Mouse (Mus musculus): Measurements from ENCODE around the gene Vmn2r19. TPM values are rescaled to one million over a fixed set of nuclear protein-coding genes. Genes with fewer than 3 reads are reported as not detected.

Vmn2r19 gene
- total and polyA plus RNA-seq, 3 experiments, result not detected

DNA sequence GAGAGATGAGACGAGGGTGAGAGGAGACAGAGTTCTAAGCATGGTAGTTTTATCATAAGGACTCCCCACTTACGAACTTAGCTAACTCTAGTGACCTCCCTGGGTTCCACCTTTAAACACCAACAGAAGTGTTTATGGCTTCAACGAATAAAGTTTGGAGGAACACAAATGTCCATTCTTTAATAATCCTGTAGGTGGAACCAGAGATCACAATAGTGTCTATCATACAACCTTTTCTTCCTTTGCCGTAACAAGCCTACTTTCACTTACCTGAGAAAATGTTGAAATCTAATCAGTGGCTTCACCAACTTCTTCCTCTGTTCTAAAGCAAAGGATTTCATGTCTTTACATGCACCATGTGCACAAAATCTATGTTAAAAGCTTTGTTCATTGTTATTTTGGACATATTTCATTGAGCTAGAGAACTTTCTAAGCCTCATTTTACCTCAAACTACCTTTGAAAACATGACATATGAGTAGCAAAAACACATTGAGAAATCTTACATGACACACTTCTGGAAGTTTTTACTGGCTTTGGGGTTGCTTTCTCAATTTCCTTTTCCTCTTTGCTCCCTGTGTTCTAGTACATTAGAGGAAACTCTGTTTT lies 46.5 kb upstream of the Vmn2r19 start, which contains the start of gene Clec4d:
Gene Clec4d (plus strand): TSS at position 557 of the 607 bp plus-strand sequence.
- Histone ChIP-seq H3K27ac (ENCODE audit: control insufficient read depth, low read depth, low read length) (no peak within 1 kb of the TSS), H3K4me1 (ENCODE audit: control insufficient read depth in 1 of 2, insufficient read depth in 2 of 2, low read length in 2 of 2) (peaks cover 20 to 25% of the 10 kb centered on the region in 2 experiments), H3K79me2 (ENCODE audit: control insufficient read depth, insufficient read depth, low read length, poor library complexity) (no peaks in the 10 kb centered on the region), H3K9me3 (replicated peaks; ENCODE audit: insufficient read depth, low read length) (no peaks in the 10 kb centered on the region), H3K9ac (ENCODE audit: control insufficient read depth, low read depth, low read length, poor library complexity, severe bottlenecking) (no peak within 1 kb of the TSS), H3K27me3 (ENCODE audit: control insufficient read depth in 1 of 2, insufficient read depth in 2 of 2, low read length in 2 of 2) (no peaks in the 10 kb centered on the region), H3K4me3 (ENCODE audit: control insufficient read depth in 1 of 2, insufficient read depth in 1 of 2, low read depth in 2 of 2, low read length in 2 of 2) (peak within 1 kb of the TSS in 1 of 2 experiments; percentile 37; a peak in 1 of 4 replicates), H3K36me3 (ENCODE audit: control insufficient read depth in 1 of 2, insufficient read depth in 2 of 2, low read length in 2 of 2) (peaks cover 0 to 35% of the 10 kb centered on the region in 2 experiments; a peak in 2 of 4 replicates)
- DNase-seq (ENCODE audit: low read depth, low spot score), result peak; percentile 71
- peak; percentile 91 for TF ChIP-seq RAD21 (IDR thresholded peaks at IDR 0.05; ENCODE audit: low read depth, low read length)
- TF ChIP-seq USF1 (IDR thresholded peaks at IDR 0.05; ENCODE audit: low read depth, low read length), result no peak
- no peak for TF ChIP-seq MYC (IDR thresholded peaks at IDR 0.05; ENCODE audit: low read depth, low read length)
- peak; percentile 76 for TF ChIP-seq SMC3 (IDR thresholded peaks at IDR 0.05; ENCODE audit: low read depth, low read length)
- TF ChIP-seq E2F4 (IDR thresholded peaks at IDR 0.05; ENCODE audit: borderline replicate concordance, low read depth, low read length), result no peak
- no peak for TF ChIP-seq MYB (IDR thresholded peaks at IDR 0.05; ENCODE audit: low read depth, low read length)
- no peak for TF ChIP-seq NELFE (IDR thresholded peaks at IDR 0.05; ENCODE audit: low read depth, low read length)
- TF ChIP-seq POLR2A (IDR thresholded peaks at IDR 0.05; ENCODE audit: control insufficient read depth in 1 of 2, insufficient read depth in 1 of 2, low read depth in 1 of 2, low read length in 2 of 2, poor library complexity in 1 of 2), result no peak
- TF ChIP-seq ZC3H11A (IDR thresholded peaks at IDR 0.05; ENCODE audit: low read depth, low read length), result peak; percentile 79
- TF ChIP-seq BHLHE40 (IDR thresholded peaks at IDR 0.05; ENCODE audit: borderline replicate concordance, low read depth, low read length), result no peak
- TF ChIP-seq JUND (IDR thresholded peaks at IDR 0.05; ENCODE audit: low read depth, low read length), result no peak
- TF ChIP-seq CTCF (IDR thresholded peaks at IDR 0.05 in 2 of 3, conservative IDR thresholded peaks at IDR 0.05 in 1 of 3; ENCODE audit: control insufficient read depth in 1 of 3, insufficient read depth in 1 of 3, low read depth in 2 of 3, low read length in 3 of 3, poor library complexity in 1 of 3, severe bottlenecking in 1 of 3), result peak in 2 of 3 experiments; percentile 39 to 81; a peak in 4 of 6 replicates

GRCm38 (mm10) chr6:123264194-123264593 lies 43.9 kb upstream of the Vmn2r19 start:
- peak overlapping the region; percentile 33; the same call in 1 of the 2 replicates for H3K9ac ChIP-seq (ENCODE audit: control insufficient read depth, low read depth, low read length, poor library complexity, severe bottlenecking)
- H3K27ac ChIP-seq (ENCODE audit: control insufficient read depth, low read depth, low read length), result no peak overlapping the region
- no peaks in the 10 kb centered on the region for H3K9me3 ChIP-seq (replicated peaks; ENCODE audit: insufficient read depth, low read length)
- peak; percentile 40 for DNase-seq (ENCODE audit: low read depth, low spot score)
- H3K79me2 ChIP-seq (ENCODE audit: control insufficient read depth, insufficient read depth, low read length, poor library complexity), result no peaks in the 10 kb centered on the region
- TF ChIP-seq USF1 (IDR thresholded peaks at IDR 0.05; ENCODE audit: low read depth, low read length) (no peak), ZKSCAN1 (IDR thresholded peaks at IDR 0.05; ENCODE audit: low read depth, low read length) (no peak), TCF12 (IDR thresholded peaks at IDR 0.05; ENCODE audit: low read depth, low read length) (0 out of 2 replicates have a peak, but pooled peaks have one; percentile 16), POLR2A (IDR thresholded peaks at IDR 0.05; ENCODE audit: control insufficient read depth in 1 of 2, insufficient read depth in 1 of 2, low read depth in 1 of 2, low read length in 2 of 2, poor library complexity in 1 of 2) (no peak), MXI1 (IDR thresholded peaks at IDR 0.05; ENCODE audit: low read depth, low read length) (0 out of 2 replicates have a peak, but pooled peaks have one; percentile 23), ETS1 (IDR thresholded peaks at IDR 0.05; ENCODE audit: low read depth, low read length) (peak; percentile 58), BHLHE40 (IDR thresholded peaks at IDR 0.05; ENCODE audit: borderline replicate concordance, low read depth, low read length) (peak; percentile 19; the same call in 1 of the 2 replicates), GATA1 (IDR thresholded peaks at IDR 0.05; ENCODE audit: low read depth, low read length) (0 out of 2 replicates have a peak, but pooled peaks have one; percentile 37), SIN3A (IDR thresholded peaks at IDR 0.05; ENCODE audit: low read length) (no peak), KAT2A (conservative IDR thresholded peaks at IDR 0.05; ENCODE audit: low read depth, low read length) (no peak), MYB (IDR thresholded peaks at IDR 0.05; ENCODE audit: low read depth, low read length) (no peak), POLR2AphosphoS5 (IDR thresholded peaks at IDR 0.05; ENCODE audit: borderline replicate concordance, low read depth, low read length) (no peak), EP300 (IDR thresholded peaks at IDR 0.05; ENCODE audit: low read depth in 1 of 2, low read length in 2 of 2) (peak in 1 of 2 experiments; percentile 37; a peak in 2 of 4 replicates), MAFK (IDR thresholded peaks at IDR 0.05; ENCODE audit: borderline replicate concordance, low read depth, low read length) (no peak), UBTF (IDR thresholded peaks at IDR 0.05; ENCODE audit: borderline replicate concordance, insufficient read depth, low read depth, low read length) (no peak), E2F4 (IDR thresholded peaks at IDR 0.05; ENCODE audit: borderline replicate concordance, low read depth, low read length) (no peak), ZNF384 (IDR thresholded peaks at IDR 0.05; ENCODE audit: low read depth, low read length) (no peak)
- H3K4me1 ChIP-seq (ENCODE audit: control insufficient read depth in 1 of 2, insufficient read depth in 2 of 2, low read length in 2 of 2), result peaks cover 21 to 27% of the 10 kb centered on the region in 2 experiments
- H3K36me3 ChIP-seq (ENCODE audit: control insufficient read depth in 1 of 2, insufficient read depth in 2 of 2, low read length in 2 of 2), result peaks cover 0 to 40% of the 10 kb centered on the region in 2 experiments; a peak in 2 of 4 replicates
- H3K27me3 ChIP-seq (ENCODE audit: control insufficient read depth in 1 of 2, insufficient read depth in 2 of 2, low read length in 2 of 2), result no peaks in the 10 kb centered on the region
- H3K4me3 ChIP-seq (ENCODE audit: control insufficient read depth in 1 of 2, insufficient read depth in 1 of 2, low read depth in 2 of 2, low read length in 2 of 2), result peak overlapping the region; percentile 28 to 43
